Mouse (Mus musculus) c-Kit-negative CD71-positive TER-119-positive erythroid progenitor cells, embryonic 14.5 days (primary cell): Measurements from ENCODE around the gene Eif3c.

ENCODE experiments used
- DNase-seq: peaks from one replicate; pipeline ENCODE4 v3.0.0-alpha.2; 2013; ENCODE audit warnings: low read depth, low spot score

The Eif3c gene

DNA sequence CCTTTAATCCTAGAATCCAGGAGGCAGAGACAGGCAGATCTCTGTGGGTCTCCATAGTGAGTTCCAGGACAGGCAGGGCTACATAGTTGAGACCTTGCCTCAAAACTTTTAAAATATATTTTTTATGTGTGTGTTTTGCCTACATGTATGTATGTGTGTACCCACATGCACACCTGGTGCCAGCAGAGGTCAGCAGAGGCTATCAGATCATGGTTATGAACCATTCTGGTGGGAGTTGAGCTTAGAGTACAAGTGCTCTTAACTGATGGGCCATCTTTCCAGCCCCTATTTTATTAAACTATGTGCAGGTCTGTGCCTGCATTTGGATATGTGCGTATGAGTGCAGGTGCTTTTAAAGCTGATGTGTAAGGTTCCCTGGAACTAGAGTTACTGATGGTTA is 11.4 kb downstream of the Eif3c start:
- no peak for DNase-seq

- no peak for DNase-seq
Observed at GRCm38 (mm10) chr7:126545631-126546030, 20.6 kb downstream of the Eif3c start.

GRCm38 (mm10) chr7:126541661-126542060 is 24.6 kb downstream of the Eif3c start:
- DNase-seq = no peak

GRCm38 (mm10) chr7:126537820-126538585 is 28.2 kb downstream of the Eif3c start:
- DNase-seq = no peak

DNA sequence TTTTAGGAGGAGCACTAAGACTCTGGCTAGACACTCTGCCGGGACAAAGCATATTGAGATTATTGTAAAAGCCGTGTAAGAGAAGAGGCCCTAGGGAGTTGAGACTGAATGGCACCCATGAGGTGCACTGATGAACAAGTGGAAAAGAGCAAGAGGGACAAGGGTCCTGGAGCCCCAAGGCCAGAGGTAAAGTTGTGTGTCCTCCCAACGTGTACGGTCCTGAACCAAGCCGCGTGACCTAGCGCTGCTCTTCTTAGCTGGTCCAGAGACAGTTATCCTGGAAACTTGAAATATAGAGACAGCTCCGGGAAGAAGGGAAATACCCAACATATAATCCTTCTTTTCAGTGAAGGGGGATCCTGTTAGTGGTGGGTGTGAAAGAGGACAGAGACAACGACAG is 29.7 kb downstream of the Eif3c start:
- DNase-seq = no peak

DNA sequence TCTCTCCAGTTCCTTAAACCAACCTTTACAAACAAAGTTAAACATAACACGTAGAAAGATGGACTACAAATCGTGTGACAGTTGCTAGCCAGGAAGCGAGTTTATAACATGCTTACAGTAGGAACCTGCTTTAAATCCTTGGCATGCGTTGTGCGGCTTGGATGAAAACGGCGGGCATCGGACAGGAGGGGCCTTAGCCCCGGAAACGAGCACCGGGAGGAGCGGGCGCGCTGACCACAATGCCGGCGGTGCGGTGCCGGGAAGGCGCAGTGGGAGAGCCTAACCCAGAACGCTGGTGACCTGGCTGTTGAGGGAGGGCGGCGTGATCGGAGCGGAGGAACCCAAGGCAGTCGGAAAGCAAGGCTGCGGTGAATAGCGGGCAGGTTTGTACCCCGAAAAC is 30.4 kb downstream of the Eif3c start:
- DNase-seq = no peak

DNA sequence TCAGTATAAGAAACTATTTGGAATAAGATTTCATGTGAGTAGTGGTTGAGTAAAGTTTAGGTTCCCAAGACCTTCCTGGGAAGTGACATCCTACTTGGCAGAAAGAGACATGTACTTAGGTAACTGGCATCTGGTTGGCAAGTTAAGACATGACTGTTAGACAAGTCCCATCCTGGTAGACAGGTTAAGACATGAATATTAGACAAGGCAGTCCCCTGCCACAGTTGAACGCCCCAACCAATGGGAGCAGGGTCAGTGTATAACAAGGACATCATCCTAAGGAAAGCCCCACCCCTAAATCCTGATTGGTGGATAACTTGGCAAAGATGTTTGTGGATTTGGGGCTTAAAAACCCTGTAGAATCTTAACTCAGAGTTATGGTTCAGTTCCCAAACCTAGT is 32.8 kb downstream of the Eif3c start:
- no peak for DNase-seq

GRCm38 (mm10) chr7:126528166-126528577 is 38.0 kb downstream of the Eif3c start:
- peak; percentile 13 for DNase-seq

GRCm38 (mm10) chr7:126523316-126523715 is 42.9 kb downstream of the Eif3c start:
- DNase-seq = no peak

DNA sequence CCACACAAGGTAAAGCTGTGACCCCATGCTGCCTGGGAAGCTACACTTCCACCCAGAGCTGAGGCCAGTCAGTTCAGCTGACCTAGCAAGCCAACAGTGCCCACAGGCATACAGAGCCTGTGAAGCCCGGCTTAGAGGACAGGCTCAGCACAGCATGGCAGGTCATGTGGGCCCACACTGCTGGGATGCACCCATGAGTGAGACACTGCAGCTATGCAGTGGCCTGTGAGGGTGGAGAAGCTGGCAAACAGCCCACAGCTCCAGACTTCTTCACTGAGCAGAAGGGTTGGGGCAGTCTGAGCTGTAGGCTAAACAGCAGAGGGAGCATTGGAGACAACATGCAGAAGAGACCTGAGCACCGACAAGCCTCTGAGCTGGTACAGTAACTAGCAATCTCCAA is 46.7 kb downstream of the Eif3c start:
- no peak for DNase-seq

DNA sequence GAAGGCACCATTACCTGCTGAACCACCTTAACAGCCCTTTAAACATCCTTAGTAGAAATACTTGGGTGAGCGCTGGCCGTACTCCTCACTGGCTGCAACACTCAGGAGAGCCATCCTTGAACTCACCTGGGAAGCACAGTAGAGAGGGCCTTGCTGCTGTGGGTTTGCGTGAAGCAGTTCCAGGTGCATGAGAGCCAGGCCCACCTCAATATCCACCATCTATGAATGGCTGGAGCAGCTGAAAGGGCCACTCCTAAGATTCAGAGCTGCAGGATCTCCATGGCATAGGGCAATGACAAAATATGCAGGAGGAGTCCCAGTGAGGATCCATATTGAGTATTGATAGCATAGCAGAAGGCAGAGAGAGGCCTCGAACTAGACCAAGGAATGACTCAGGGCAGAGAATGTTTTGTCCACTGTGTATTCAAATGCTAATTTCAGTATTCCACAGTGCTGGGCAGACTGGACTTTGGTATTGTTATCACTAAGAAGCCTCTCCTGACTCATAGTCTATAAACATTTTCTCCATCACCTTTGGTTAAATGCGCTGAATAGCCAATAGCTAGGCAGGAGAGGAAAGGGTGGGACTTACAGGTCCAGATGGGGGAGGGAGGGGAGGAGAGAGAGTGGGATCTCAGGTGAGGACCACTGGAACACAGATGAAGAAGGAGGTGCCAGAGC is 47.8 kb downstream of the Eif3c start:
- DNase-seq = no peak

GRCm38 (mm10) chr7:126511287-126511686 is 54.9 kb downstream of the Eif3c start:
- no peak for DNase-seq

- DNase-seq = no peak
Observed at GRCm38 (mm10) chr7:126507126-126507778, 59.0 kb downstream of the Eif3c start.

GRCm38 (mm10) chr7:126504913-126505312 is 61.3 kb downstream of the Eif3c start:
- DNase-seq = no peak

- DNase-seq = peak; percentile 92
Observed at GRCm38 (mm10) chr7:126503273-126503878, 62.8 kb downstream of the Eif3c start, which contains the start of gene Atxn2l. Gene Atxn2l (minus strand): TSS chr7:126503437.

DNA sequence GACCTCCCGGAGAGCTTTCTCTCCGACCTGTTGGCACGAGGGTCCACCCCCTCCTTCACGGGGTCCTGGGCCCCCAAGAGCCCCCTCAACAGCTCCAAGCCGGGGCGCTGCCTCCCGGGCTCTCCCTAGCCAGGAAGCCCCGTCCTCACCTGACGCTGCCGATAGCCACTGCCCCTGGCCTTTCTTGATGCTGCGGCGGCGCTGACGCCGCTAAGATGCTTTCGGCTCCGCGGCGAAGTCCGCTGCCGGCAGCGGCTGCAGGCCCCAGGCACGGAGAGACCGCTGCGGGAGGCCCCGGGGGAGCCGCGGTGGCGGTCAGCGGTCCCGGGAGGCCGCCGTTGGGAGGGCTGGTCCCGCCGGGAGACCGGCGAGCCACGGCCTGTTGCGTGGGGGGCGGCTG is 63.5 kb downstream of the Eif3c start:
- peak; percentile 37 for DNase-seq

DNA sequence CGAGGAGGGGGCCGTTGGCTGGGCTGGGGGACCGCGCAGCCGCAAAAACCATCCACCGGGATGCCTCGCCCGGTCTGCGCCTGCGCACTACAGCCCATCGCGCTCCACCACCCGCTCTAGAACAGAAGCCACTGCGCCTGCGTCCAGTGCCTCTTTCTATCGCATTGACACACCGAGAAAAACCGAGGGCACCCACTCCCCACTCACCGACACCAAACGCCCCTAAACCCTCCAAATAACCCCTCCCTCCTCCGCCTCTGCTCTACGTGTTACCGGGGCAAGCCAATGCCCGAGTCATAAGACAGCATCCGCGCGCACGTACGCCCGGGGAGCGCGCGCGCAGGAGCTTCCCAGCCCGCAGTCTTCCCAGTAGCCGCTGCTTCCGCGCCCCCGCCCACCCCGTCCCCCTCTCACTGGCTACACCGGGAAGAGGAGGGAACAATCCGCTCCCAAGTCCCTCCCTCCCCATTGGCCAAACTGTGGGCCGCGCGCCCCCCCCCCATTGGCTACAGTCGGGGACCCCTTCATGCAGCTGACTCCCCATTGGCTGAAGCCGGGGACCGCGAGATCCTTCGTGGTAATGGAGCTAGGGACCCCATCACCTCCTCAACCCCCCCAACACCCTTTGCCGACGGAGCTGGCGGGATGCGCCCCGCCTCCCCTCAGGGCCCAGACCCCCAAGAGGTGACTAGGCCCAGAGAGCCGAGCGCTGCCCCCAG is 64.0 kb downstream of the Eif3c start:
- DNase-seq = peak; percentile 86

- no peak for DNase-seq
Observed at GRCm38 (mm10) chr7:126501684-126502022, 64.6 kb downstream of the Eif3c start.

GRCm38 (mm10) chr7:126499416-126499815 is 66.8 kb downstream of the Eif3c start:
- DNase-seq = no peak

DNA sequence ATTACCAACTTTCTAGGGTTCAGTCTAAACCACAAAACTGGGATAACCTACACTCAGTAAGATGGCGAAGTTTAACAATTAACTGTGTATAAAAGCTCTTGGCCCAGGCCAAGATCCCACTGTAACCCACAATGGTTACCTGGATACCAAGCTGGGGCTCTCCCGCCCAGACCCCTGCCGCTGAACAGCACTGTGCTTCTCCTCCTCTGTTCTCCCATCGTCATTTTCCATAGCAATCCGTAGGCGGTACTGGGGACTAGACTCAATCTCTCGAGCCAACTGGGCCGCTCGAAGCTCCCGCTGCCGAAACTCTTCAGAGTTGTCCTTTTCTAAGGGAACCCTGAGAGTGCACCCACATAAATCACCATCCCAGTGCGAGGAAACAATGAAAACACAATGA is 68.2 kb downstream of the Eif3c start:
- no peak for DNase-seq

GRCm38 (mm10) chr7:126496475-126496874 is 69.7 kb downstream of the Eif3c start:
- no peak for DNase-seq
